Mouse (Mus musculus) limb, embryonic 14.5 days (tissue): ENCODE measurements around the gene Gm826. TPM values are rescaled to one million over a fixed set of nuclear protein-coding genes. Genes with fewer than 3 reads are reported as not detected.

Experiments
- ATAC-seq: fragments of 200-750 bp; cut with Nextera tagmentation; 2 replicates; pipeline ENCODE4 v1.8.0; 2017; ENCODE audit warnings: low read depth, moderate number of reproducible peaks, moderate TSS enrichment; ENCODE audit not compliant: low FRiP score
- DNase-seq: peaks from one replicate; pipeline ENCODE4 v3.0.0-alpha.2; 2015; ENCODE audit warnings: low spot score
- H3K27ac ChIP-seq: fragments of 300-500 bp; sonication (generic); replicated peaks from 2 replicates; pipeline ENCODE4 v1.5.1; 2014; ENCODE audit warnings: low read depth, mild to moderate bottlenecking, low read length, moderate library complexity, mixed read lengths
- H3K27me3 ChIP-seq: fragments of 300-500 bp; sonication (generic); 2 replicates; pipeline ENCODE4 v1.6.1; 2014; ENCODE audit warnings: low read length, mixed read lengths; ENCODE audit not compliant: control insufficient read depth, insufficient read depth
- H3K36me3 ChIP-seq: fragments of 300-500 bp; sonication (generic); 2 replicates; pipeline ENCODE4 v1.6.1; 2014; ENCODE audit warnings: mild to moderate bottlenecking, low read length, moderate library complexity, mixed read lengths; ENCODE audit not compliant: control insufficient read depth, insufficient read depth
- H3K4me1 ChIP-seq: fragments of 300-500 bp; sonication (generic); 2 replicates; pipeline ENCODE4 v1.6.1; 2014; ENCODE audit warnings: antibody characterized with exemption, low read length, mixed read lengths; ENCODE audit not compliant: control insufficient read depth, insufficient read depth
- H3K4me2 ChIP-seq: fragments of 300-500 bp; sonication (generic); replicated peaks from 2 replicates; pipeline ENCODE4 v1.6.1; 2014; ENCODE audit warnings: low read depth, mild to moderate bottlenecking, low read length, moderate library complexity; ENCODE audit not compliant: severe bottlenecking
- H3K4me3 ChIP-seq: fragments of 300-500 bp; sonication (generic); replicated peaks from 2 replicates; pipeline ENCODE4 v1.5.1; 2014; ENCODE audit warnings: low read length
- H3K9ac ChIP-seq: fragments of 300-500 bp; sonication (generic); 2 replicates; pipeline ENCODE4 v1.6.1; 2014; ENCODE audit warnings: mild to moderate bottlenecking, low read depth, low read length, moderate library complexity; ENCODE audit not compliant: severe bottlenecking
- H3K9me3 ChIP-seq: fragments of 300-500 bp; sonication (generic); 2 replicates; pipeline ENCODE4 v1.6.1; 2016; ENCODE audit warnings: low read length; ENCODE audit not compliant: control insufficient read depth
- POLR2A ChIP-seq: fragments of 200-500 bp; IDR thresholded peaks from 2 replicates; pipeline ENCODE4 v1.8.0; 2012; ENCODE audit warnings: inconsistent platforms, mild to moderate bottlenecking, moderate library complexity, borderline replicate concordance; ENCODE audit not compliant: insufficient read depth, insufficient read length; ENCODE audit errors: extremely low read depth
- WGBS: fragments of 180-500 bp; shearing (Covaris S2); extraction: QIAGEN DNeasy Blood & Tissue Kit; methylation state at CpG from one replicate; pipeline ENCODE4 v1.1.7; 2014; 5-methylcytosine and 5-hydroxymethylcytosine counted together
- polyA plus RNA-seq, 2 experiments: library from polyadenylated mRNA; depleted of rRNA in 1 of 2; stranded (reverse) in 1 of 2; unstranded in 1 of 2; fragments of >200 nt; fragmentation: Nextera tagmentation in 1 of 2; extraction: Ambion mirVana in 1 of 2; gene quantifications; 2 replicates each; pipeline versions ENCODE4 v1.2.1 to v1.2.3; 2012 to 2014

Gm826 gene
- polyA plus RNA-seq, 2 experiments, result 0.29 to 0.32 TPM

DNA sequence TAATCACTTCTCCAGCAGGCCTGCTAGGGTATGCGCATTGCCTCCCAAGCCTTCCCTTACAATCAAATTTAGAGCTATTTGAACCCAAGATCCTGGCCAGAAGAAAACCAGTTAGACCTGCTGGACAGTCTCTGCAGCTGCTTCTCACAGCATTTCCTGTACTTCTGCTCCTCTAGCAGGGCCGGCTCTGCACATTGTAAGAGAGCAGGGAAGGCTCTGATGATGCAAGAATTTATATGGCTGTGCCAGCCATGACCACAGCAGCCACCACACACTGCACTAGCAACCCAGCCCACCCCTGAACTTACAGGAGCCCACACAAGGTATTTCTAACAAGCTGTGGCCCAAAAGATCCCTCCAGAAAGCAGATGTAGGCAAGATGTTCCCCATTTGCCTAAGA is 19.6 kb upstream of the Gm826 start:
- 33% methylated on average over 2 of the region's 2 CpGs for WGBS
- H3K36me3 ChIP-seq, result no peaks in the 10 kb centered on the region
- peaks cover 10% of the 10 kb centered on the region for H3K27me3 ChIP-seq
- no peaks in the 10 kb centered on the region for H3K9me3 ChIP-seq
- H3K4me2 ChIP-seq, result no peak overlapping the region
- no peak overlapping the region for H3K4me3 ChIP-seq
- H3K9ac ChIP-seq, result no peak overlapping the region
- peaks cover 11% of the 10 kb centered on the region for H3K4me1 ChIP-seq
- no peak overlapping the region for H3K27ac ChIP-seq
- no peak for ATAC-seq
- no peak for DNase-seq
- TF ChIP-seq POLR2A, result no peak

- Histone ChIP-seq H3K9me3 (no peaks in the 10 kb centered on the region), H3K27me3 (no peaks in the 10 kb centered on the region), H3K9ac (no peak overlapping the region), H3K4me2 (no peak overlapping the region), H3K4me1 (peaks cover 6% of the 10 kb centered on the region; the same call in 1 of the 2 replicates), H3K27ac (no peak overlapping the region), H3K4me3 (no peak overlapping the region), H3K36me3 (no peaks in the 10 kb centered on the region)
- DNase-seq, result no peak
- 32% methylated on average over 8 of the region's 8 CpGs for WGBS
- no peak for TF ChIP-seq POLR2A
- no peak for ATAC-seq
These were observed 17.1 kb upstream of the Gm826 start for GRCm38 (mm10) chr2:160351038-160351574.

- Histone ChIP-seq H3K27me3 (no peaks in the 10 kb centered on the region), H3K27ac (no peak overlapping the region), H3K4me3 (no peak overlapping the region), H3K36me3 (no peaks in the 10 kb centered on the region), H3K4me2 (no peak overlapping the region), H3K9me3 (no peaks in the 10 kb centered on the region), H3K4me1 (peaks cover 6% of the 10 kb centered on the region; the same call in 1 of the 2 replicates), H3K9ac (no peak overlapping the region)
- no peak for DNase-seq
- ATAC-seq, result no peak
- TF ChIP-seq POLR2A, result no peak
- 52% methylated on average over 4 of the region's 4 CpGs for WGBS
These were observed 15.6 kb upstream of the Gm826 start for GRCm38 (mm10) chr2:160349578-160349977.

- H3K4me2 ChIP-seq, result no peak overlapping the region
- no peaks in the 10 kb centered on the region for H3K27me3 ChIP-seq
- WGBS, result 39% methylated on average over 7 of the region's 7 CpGs
- peaks cover 6% of the 10 kb centered on the region; the same call in 1 of the 2 replicates for H3K4me1 ChIP-seq
- TF ChIP-seq POLR2A, result no peak
- H3K4me3 ChIP-seq, result no peak overlapping the region
- DNase-seq, result no peak
- no peaks in the 10 kb centered on the region for H3K36me3 ChIP-seq
- H3K9ac ChIP-seq, result no peak overlapping the region
- H3K27ac ChIP-seq, result no peak overlapping the region
- no peak for ATAC-seq
- no peaks in the 10 kb centered on the region for H3K9me3 ChIP-seq
These were observed 14.8 kb upstream of the Gm826 start for GRCm38 (mm10) chr2:160348796-160349195.

DNA sequence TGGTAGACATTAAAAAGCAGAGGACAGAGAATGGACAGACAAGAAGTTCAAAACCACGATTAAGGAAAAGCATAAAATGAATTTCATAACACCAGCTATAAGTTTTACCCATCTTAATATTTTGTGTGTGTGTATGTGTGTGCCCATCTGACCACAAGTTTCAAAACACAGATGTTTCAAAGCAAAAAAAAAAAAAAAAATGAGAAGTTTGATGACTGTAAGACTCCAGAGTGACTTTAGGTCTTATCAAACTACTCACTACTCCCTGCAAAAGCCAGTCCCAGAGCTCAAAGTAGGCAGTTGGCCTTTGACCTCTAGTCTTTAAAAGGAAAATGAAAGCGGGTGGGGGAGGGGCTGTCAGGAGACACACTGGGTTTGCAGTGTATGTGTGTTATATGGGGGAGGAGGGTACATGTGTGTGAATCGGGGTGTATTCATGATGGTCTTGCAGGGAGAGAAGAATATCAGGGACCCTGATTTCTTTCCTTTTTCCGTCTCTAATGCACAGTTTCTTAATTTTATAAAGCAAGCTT is 14.2 kb upstream of the Gm826 start:
- Histone ChIP-seq H3K4me2 (no peak overlapping the region), H3K36me3 (no peaks in the 10 kb centered on the region), H3K4me1 (peaks cover 6% of the 10 kb centered on the region; the same call in 1 of the 2 replicates), H3K27ac (no peak overlapping the region), H3K27me3 (no peaks in the 10 kb centered on the region), H3K4me3 (no peak overlapping the region), H3K9ac (no peak overlapping the region), H3K9me3 (no peaks in the 10 kb centered on the region)
- ATAC-seq, result no peak
- no peak for TF ChIP-seq POLR2A
- no peak for DNase-seq
- WGBS, result 47% methylated on average over 4 of the region's 4 CpGs

DNA sequence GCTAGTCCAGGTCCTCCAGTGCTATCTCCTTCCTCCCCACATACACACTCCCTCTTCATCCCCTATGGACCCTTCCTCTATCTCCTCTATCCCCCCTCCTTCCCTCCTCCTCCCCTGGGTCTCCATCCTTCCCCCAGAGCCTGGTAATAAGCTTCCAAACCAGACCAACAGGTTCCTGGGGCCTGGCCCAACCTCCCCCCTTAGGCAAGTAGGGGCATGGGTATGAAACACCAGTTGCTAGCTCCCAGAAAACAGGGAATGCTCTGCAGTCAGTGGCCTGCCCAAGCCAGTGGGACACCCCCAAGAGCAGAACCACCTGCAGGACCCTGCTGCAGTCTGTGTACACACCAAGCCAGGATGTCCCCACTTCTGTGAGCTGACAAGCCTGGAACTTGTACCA is 11.7 kb upstream of the Gm826 start:
- no peak overlapping the region for H3K4me3 ChIP-seq
- no peak overlapping the region for H3K4me2 ChIP-seq
- DNase-seq (no peak), ATAC-seq (no peak)
- no peaks in the 10 kb centered on the region for H3K27me3 ChIP-seq
- H3K4me1 ChIP-seq, result peaks cover 6% of the 10 kb centered on the region; the same call in 1 of the 2 replicates
- no peaks in the 10 kb centered on the region for H3K36me3 ChIP-seq
- no peak for TF ChIP-seq POLR2A
- H3K27ac ChIP-seq, result no peak overlapping the region
- H3K9ac ChIP-seq, result no peak overlapping the region
- no peaks in the 10 kb centered on the region for H3K9me3 ChIP-seq
